Mouse (Mus musculus) kidney, embryonic 16.5 days (tissue): ENCODE results near the gene Pcdh9. TPM values are rescaled to one million over a fixed set of nuclear protein-coding genes. Genes with fewer than 3 reads are reported as not detected.

Experiments used
- ATAC-seq: fragments of 200-750 bp; cut with Nextera tagmentation; 2 replicates; pipeline ENCODE4 v1.8.0; 2017; ENCODE audit warnings: moderate TSS enrichment; ENCODE audit not compliant: low FRiP score, low TSS enrichment
- H3K27ac ChIP-seq: fragments of 300-500 bp; sonication (generic); 2 replicates; pipeline ENCODE4 v1.5.1; 2014; ENCODE audit warnings: low read length
- H3K27me3 ChIP-seq: fragments of 300-500 bp; sonication (generic); 2 replicates; pipeline ENCODE4 v1.6.1; 2014; ENCODE audit warnings: low read length, control low read depth, mixed read lengths; ENCODE audit not compliant: insufficient read depth
- H3K36me3 ChIP-seq: fragments of 300-500 bp; sonication (generic); 2 replicates; pipeline ENCODE4 v1.6.1; 2014; ENCODE audit warnings: low read length, control low read depth, mixed read lengths; ENCODE audit not compliant: insufficient read depth
- H3K4me1 ChIP-seq: fragments of 300-500 bp; sonication (generic); 2 replicates; pipeline ENCODE4 v1.6.1; 2014; ENCODE audit warnings: low read length, control low read depth, mixed read lengths; ENCODE audit not compliant: insufficient read depth
- H3K4me2 ChIP-seq: fragments of 300-500 bp; sonication (generic); replicated peaks from 2 replicates; pipeline ENCODE4 v1.6.1; 2014; ENCODE audit warnings: low read depth, low read length
- H3K4me3 ChIP-seq: fragments of 300-500 bp; sonication (generic); 2 replicates; pipeline ENCODE4 v1.5.1; 2014; ENCODE audit warnings: mild to moderate bottlenecking, low read length
- H3K9ac ChIP-seq: fragments of 300-500 bp; sonication (generic); replicated peaks from 2 replicates; pipeline ENCODE4 v1.6.1; 2014; ENCODE audit warnings: low read length
- H3K9me3 ChIP-seq: fragments of 300-500 bp; sonication (generic); 2 replicates; pipeline ENCODE4 v1.6.1; 2016; ENCODE audit warnings: low read length, control low read depth
- WGBS: fragments of 180-500 bp; shearing (Covaris S2); extraction: QIAGEN DNeasy Blood & Tissue Kit; methylation state at CpG from one replicate; pipeline ENCODE4 v1.1.7; 2014; 5-methylcytosine and 5-hydroxymethylcytosine counted together
- polyA plus RNA-seq: library from polyadenylated mRNA; unstranded; fragments of >200 nt; fragmentation: Nextera tagmentation; extraction: Ambion mirVana; gene quantifications from 2 replicates; pipeline ENCODE4 v1.2.1, GENCODE M21; 2015

The Pcdh9 gene
- polyA plus RNA-seq, 1 experiment from 2014 or later: 17.1 TPM

DNA sequence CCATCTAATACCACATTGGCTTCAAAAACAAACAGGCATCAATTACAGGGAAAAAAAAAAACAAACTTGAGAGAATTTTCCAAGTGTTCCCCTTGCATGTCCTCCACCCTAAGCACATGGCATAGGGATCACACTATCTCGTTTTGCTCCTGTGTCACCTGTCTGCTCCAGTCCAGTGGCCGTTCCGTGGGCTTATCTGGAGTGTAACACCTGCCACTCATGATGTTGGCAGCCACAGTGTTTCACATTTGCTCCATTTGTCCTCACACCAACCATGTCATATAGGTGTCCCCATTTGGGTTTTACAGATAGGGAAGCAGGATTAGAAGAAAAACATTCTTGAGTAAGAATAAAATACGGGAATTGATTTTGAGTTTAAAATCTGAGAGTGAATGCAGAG is 514.3 kb downstream of the Pcdh9 start:
- Histone ChIP-seq H3K27me3 (no peaks in the 10 kb centered on the region), H3K4me1 (no peaks in the 10 kb centered on the region), H3K9me3 (no peaks in the 10 kb centered on the region), H3K27ac (no peak overlapping the region), H3K4me3 (no peak overlapping the region), H3K4me2 (no peak overlapping the region), H3K9ac (no peak overlapping the region), H3K36me3 (no peaks in the 10 kb centered on the region)
- WGBS: 74% methylated on average over 4 of the region's 4 CpGs
- no peak for ATAC-seq

- Histone ChIP-seq H3K4me3 (no peak overlapping the region), H3K27ac (no peak overlapping the region), H3K36me3 (no peaks in the 10 kb centered on the region), H3K4me2 (no peak overlapping the region), H3K9me3 (no peaks in the 10 kb centered on the region), H3K9ac (no peak overlapping the region), H3K27me3 (no peaks in the 10 kb centered on the region), H3K4me1 (no peaks in the 10 kb centered on the region)
- 82% methylated on average over 4 of the region's 4 CpGs for WGBS
- no peak for ATAC-seq
These were observed 516.3 kb downstream of the Pcdh9 start for GRCm38 (mm10) chr14:93374181-93374580.

DNA sequence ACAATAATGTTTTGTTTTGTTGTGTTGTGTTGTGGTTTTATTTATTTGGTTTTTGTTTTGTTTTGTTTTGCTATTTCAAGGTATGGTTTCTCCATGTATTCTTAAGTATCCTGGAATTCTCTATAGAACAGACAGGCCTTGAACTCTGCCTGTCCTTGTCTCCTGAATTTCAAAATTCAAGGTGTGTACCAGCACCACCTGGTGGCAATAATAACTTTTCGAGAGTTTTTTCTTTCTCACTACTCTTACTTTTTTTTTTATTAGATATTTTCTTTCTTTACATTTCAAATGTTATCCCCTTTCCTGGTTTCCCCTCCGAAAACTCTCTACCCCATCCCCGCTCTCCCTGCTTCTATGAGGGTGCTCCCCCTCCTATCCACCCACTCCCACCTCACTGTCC is 536.3 kb downstream of the Pcdh9 start:
- ATAC-seq: no peak
- no peaks in the 10 kb centered on the region for H3K27me3 ChIP-seq
- no peak overlapping the region for H3K4me2 ChIP-seq
- H3K36me3 ChIP-seq: no peaks in the 10 kb centered on the region
- no peak overlapping the region for H3K27ac ChIP-seq
- H3K4me1 ChIP-seq: no peaks in the 10 kb centered on the region
- no peak overlapping the region for H3K9ac ChIP-seq
- 94% methylated on average over 3 of the region's 3 CpGs for WGBS
- H3K9me3 ChIP-seq: no peaks in the 10 kb centered on the region
- no peak overlapping the region for H3K4me3 ChIP-seq

DNA sequence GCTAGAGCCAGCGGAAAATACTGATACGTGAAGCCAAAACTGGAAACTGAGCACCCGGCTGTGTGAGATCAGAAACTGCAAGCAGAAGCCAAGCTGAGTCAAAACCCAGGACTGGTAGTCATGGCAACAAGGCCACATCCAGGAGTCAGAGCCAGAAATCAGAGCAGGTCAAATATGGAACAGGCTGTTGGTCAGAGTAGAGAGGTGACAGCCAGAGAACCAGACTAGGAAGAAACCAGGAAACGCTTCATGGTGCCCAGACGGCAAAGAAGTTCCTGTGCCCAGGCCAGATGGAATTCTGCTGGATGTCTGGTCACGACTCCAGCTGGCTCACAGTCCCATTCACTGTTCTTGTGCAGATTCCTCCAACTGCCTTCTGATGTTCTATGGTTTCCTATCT is 539.6 kb downstream of the Pcdh9 start:
- Histone ChIP-seq H3K9me3 (no peaks in the 10 kb centered on the region), H3K27ac (no peak overlapping the region), H3K4me2 (no peak overlapping the region), H3K4me1 (no peaks in the 10 kb centered on the region), H3K9ac (no peak overlapping the region), H3K36me3 (no peaks in the 10 kb centered on the region), H3K27me3 (no peaks in the 10 kb centered on the region), H3K4me3 (no peak overlapping the region)
- no peak for ATAC-seq
- WGBS: 69% methylated on average over 6 of the region's 6 CpGs

DNA sequence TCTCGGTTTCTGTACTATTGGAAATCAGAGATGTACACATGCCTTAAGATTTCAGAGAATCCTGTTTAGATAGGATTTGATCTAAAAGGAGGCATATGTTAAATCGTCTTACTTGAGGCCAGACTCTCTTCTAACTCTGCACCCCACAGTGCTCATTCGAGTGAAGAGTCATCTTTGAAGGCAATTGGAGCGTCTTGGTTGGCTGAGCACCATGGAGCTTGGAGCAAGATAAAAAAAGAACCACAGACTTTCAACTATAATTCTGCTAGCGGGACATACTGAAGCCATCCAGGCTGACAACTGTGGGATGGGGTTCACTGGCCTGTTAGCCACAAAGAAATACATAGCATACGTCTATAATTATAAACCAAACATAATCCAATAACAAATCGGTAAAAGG is 541.3 kb downstream of the Pcdh9 start:
- no peak overlapping the region for H3K27ac ChIP-seq
- ATAC-seq: no peak
- H3K9me3 ChIP-seq: no peaks in the 10 kb centered on the region
- H3K9ac ChIP-seq: no peak overlapping the region
- no peaks in the 10 kb centered on the region for H3K4me1 ChIP-seq
- H3K27me3 ChIP-seq: no peaks in the 10 kb centered on the region
- no peaks in the 10 kb centered on the region for H3K36me3 ChIP-seq
- 53% methylated on average over 7 of the region's 7 CpGs for WGBS
- no peak overlapping the region for H3K4me3 ChIP-seq
- no peak overlapping the region for H3K4me2 ChIP-seq

GRCm38 (mm10) chr14:93347031-93347430 is 543.4 kb downstream of the Pcdh9 start:
- no peak overlapping the region for H3K9ac ChIP-seq
- H3K4me2 ChIP-seq: no peak overlapping the region
- ATAC-seq: no peak
- WGBS: 24% methylated on average over 2 of the region's 2 CpGs
- no peaks in the 10 kb centered on the region for H3K36me3 ChIP-seq
- no peaks in the 10 kb centered on the region for H3K4me1 ChIP-seq
- no peak overlapping the region for H3K4me3 ChIP-seq
- no peaks in the 10 kb centered on the region for H3K27me3 ChIP-seq
- no peaks in the 10 kb centered on the region for H3K9me3 ChIP-seq
- no peak overlapping the region for H3K27ac ChIP-seq

GRCm38 (mm10) chr14:93342781-93343180 is 547.7 kb downstream of the Pcdh9 start:
- H3K9me3 ChIP-seq: no peaks in the 10 kb centered on the region
- WGBS: 68% methylated on average over 3 of the region's 3 CpGs

DNA sequence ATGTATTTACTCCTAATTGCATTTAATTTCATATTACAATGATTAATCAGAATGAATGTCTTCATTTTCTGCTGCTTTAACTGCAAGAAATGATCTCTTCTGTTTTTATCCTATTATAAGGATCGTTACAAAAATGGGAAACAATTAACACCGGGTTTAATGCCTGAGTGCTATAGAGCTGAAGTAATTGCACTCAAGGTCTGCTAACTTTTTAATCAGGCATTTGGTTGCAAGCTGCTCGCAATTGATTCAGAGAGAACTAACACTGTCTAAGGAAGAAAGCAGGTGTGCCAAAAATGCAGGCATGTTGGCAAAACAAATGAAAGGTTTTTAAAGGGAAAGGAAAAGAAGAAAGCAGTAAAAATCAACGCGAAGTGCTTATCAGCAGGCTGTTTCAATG is 549.1 kb downstream of the Pcdh9 start:
- no peak for ATAC-seq
- Histone ChIP-seq H3K4me1 (no peaks in the 10 kb centered on the region), H3K9me3 (no peaks in the 10 kb centered on the region)

More at GRCm38 (mm10) chr14:93342781-93343180, 547.7 kb downstream of the Pcdh9 start:
- H3K4me2 ChIP-seq: no peak overlapping the region
- no peaks in the 10 kb centered on the region for H3K27me3 ChIP-seq
- H3K4me1 ChIP-seq: no peaks in the 10 kb centered on the region
- no peak overlapping the region for H3K4me3 ChIP-seq
- ATAC-seq: no peak
- no peak overlapping the region for H3K9ac ChIP-seq
- no peak overlapping the region for H3K27ac ChIP-seq
- no peaks in the 10 kb centered on the region for H3K36me3 ChIP-seq

GRCm38 (mm10) chr14:93329247-93329646 is 561.2 kb downstream of the Pcdh9 start:
- Histone ChIP-seq H3K9ac (no peak overlapping the region), H3K27ac (no peak overlapping the region), H3K36me3 (no peaks in the 10 kb centered on the region), H3K27me3 (no peaks in the 10 kb centered on the region), H3K4me3 (no peak overlapping the region), H3K4me2 (no peak overlapping the region), H3K9me3 (no peaks in the 10 kb centered on the region), H3K4me1 (no peaks in the 10 kb centered on the region)
- ATAC-seq: no peak

More for the DNA sequence above, 549.1 kb downstream of the Pcdh9 start:
- no peak overlapping the region for H3K27ac ChIP-seq
- 52% methylated on average over 5 of the region's 5 CpGs for WGBS
- no peaks in the 10 kb centered on the region for H3K27me3 ChIP-seq
- H3K4me3 ChIP-seq: no peak overlapping the region
- H3K4me2 ChIP-seq: no peak overlapping the region
- H3K9ac ChIP-seq: no peak overlapping the region
- H3K36me3 ChIP-seq: no peaks in the 10 kb centered on the region

DNA sequence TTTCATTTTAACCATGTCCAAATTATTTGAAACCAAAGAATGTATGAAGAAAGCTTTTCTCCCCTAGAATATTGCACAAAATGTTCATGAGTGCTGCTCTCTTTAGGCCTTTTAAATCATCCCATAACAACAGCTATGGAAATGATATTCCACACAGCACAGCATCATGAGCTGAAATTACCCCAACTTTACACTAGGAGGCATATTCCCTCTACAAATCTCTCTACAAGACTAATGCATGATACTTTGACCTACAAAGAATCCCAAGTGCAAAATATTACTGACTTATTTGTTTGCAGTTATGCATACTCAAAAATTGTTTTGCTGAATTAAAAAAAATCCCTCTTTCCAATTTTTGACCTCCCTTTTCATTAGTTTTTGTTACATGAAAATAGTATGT is 573.1 kb downstream of the Pcdh9 start:
- no peak for ATAC-seq
- no peak overlapping the region for H3K4me2 ChIP-seq
- no peak overlapping the region for H3K4me3 ChIP-seq
- no peaks in the 10 kb centered on the region for H3K27me3 ChIP-seq
- no peak overlapping the region for H3K27ac ChIP-seq
- H3K36me3 ChIP-seq: no peaks in the 10 kb centered on the region
- H3K4me1 ChIP-seq: no peaks in the 10 kb centered on the region
- no peak overlapping the region for H3K9ac ChIP-seq
- H3K9me3 ChIP-seq: no peaks in the 10 kb centered on the region

- 69% methylated on average over 2 of the region's 2 CpGs for WGBS
- Histone ChIP-seq H3K4me2 (no peak overlapping the region), H3K4me1 (no peaks in the 10 kb centered on the region), H3K9ac (no peak overlapping the region), H3K9me3 (no peaks in the 10 kb centered on the region), H3K27me3 (no peaks in the 10 kb centered on the region), H3K36me3 (no peaks in the 10 kb centered on the region), H3K4me3 (no peak overlapping the region), H3K27ac (no peak overlapping the region)
- no peak for ATAC-seq
These were observed 602.1 kb downstream of the Pcdh9 start for GRCm38 (mm10) chr14:93288361-93288760.
